Mouse (Mus musculus) adrenal gland, postnatal 14 days (tissue): ENCODE measurements around the gene Hba-a2. TPM values are rescaled to one million over a fixed set of nuclear protein-coding genes. Genes with fewer than 3 reads are reported as not detected.
A peak's percentile ranks its signal among the peaks of the same experiment; 100 is the strongest.
"Not testable (repeated sequence)": the region's sequence is repeated elsewhere in the genome, so short reads cannot be mapped to it uniquely, and the experiment has no call there.

Source experiments
- DNase-seq: peaks from one replicate; pipeline ENCODE4 v3.0.0; 2021; ENCODE audit warnings: mixed read lengths
- total RNA-seq: library from RNA; stranded (reverse); gene quantifications from 2 replicates; pipeline ENCODE4 v1.2.3, GENCODE M21; 2021

Gene Hba-a2
- total RNA-seq, 1 experiment from 2014 or later = 8,335 TPM

DNA sequence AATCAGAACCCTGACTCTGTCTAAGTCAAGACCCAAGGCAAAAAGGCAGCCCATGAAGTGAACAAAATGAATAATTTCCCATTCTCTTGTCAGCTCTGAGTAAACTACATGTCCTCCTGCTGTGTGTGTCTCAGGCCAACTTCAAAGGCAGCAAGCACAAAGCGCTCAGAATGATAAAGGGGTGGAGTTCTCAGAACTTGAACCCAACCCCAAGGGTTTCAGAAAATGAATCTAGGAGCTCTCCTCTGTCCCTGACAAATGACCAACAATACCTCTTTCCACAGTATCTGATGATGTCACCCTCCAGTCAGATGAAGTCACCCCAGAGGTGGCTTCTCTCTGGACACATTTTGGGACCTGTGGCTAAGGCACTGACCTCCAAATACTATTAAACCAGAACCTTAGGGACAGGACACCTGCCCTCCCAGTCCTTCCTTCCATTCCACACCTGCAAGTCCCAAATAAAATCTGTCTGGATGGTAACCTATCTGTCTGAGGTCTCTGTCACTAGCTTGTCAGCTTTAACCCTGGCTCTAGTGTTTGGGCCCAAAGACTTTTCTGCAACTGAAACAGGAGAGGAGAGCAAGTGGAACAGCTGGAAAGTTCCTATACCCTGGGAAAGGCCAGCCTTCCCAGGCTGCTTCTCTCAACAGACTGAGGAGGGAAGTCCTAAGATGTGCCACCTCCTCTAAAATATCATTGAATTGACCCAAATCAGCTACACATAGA lies 14.7 kb upstream of the Hba-a2 start:
- no peak for DNase-seq

DNA sequence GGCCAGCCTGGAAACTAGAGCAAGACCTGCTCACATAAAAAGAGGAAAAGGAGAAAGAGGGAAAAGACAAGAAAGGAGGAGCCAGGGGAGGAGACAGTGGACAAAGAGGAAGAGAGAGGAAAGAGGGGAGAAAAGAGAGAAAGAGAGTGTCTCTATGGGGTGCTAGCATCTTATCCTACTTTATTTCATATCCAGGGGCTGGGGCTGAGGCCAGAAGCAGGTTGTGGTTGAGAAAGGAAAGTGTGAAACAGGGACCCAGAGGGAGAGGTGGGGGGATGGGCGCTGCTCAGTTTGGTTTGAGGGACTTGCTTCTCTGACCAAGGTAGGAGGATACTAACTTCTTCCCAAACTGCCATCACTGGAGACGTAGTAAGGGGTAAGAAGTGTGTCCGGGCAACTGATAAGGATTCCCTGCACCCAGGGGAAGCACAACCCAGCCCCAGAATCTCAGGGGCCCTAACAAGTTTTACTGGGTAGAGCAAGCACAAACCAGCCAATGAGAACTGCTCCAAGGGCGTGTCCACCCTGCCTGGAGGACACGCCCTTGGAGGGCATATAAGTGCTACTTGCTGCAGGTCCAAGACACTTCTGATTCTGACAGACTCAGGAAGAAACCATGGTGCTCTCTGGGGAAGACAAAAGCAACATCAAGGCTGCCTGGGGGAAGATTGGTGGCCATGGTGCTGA lies 13.1 kb upstream of the Hba-a2 start, which contains the start of gene Hba-a1:
Hba-a1 (plus strand) TSS at position 421 of the 687 bp plus-strand sequence.
- not testable (repeated sequence) for DNase-seq

DNA sequence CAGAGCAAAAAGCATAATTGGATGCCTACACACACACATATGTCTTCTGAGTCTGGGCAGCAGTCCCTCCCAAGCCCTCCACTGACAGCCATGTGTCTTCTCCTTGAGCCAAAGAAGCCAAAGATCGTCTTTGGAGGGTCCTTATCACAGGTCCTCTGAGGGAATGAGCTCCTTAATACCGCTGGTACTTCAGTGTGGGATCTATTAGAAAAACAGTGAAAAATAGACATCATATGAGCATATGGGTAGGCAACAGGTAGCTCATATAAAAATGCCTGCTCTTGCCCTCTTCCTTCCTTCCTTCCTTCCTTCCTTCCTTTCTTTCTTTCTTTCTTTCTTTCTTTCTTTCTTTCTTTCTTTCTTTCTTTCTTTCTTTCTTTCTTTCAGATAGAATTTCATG lies 11.7 kb upstream of the Hba-a2 start:
- DNase-seq = not testable (repeated sequence)

DNA sequence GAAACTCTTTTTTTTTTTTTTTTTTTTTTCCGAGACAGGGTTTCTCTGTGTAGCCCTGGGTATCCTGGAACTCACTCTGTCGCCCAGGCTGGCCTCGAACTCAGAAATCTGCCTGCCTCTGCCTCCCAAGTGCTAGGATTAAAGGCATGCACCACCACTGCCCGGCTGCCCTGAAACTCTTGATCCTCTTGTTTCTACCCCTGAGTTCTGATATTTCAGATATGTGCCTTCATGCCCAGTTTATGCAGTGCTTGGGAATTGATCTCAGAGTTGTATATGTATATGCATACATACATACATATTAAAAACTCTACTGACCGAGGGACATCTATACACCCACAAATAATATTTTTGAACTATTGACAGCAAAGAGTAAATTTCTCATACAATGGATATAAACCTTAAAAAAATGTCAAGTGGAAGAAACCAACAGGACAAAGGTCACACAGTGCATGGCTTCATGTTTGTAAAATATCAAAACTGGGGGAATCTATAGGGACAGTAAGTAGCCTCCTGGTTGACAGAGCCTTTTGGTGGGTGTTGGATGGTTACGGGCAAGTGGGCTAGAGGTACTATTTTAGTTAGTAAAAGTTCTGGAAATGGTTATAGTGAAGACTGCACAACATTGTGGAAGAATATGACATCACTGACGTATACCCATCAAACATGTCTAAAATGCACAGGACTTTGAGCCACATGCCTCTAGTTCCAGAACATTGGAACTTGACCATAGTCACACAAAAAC lies 11.1 kb upstream of the Hba-a2 start:
- no peak for DNase-seq

DNA sequence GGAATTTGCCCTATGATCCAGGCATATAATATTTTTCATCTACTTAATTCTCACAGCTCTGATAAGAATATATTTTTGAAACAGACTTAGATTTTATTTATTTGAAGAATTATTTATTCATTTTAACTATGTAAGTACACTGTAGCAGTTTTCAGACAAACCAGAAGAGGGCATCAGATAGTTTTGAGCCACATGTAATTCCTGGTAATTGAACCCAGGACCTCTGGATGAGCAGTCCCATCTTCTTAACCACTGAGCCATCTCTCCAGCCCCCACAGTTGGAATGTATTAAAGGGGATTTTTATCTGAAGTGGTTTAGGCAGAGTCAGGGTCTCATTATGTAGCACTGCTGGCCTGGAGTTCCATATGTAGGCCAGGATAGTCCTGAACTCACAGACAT lies 10.4 kb upstream of the Hba-a2 start:
- DNase-seq = not testable (repeated sequence)

DNA sequence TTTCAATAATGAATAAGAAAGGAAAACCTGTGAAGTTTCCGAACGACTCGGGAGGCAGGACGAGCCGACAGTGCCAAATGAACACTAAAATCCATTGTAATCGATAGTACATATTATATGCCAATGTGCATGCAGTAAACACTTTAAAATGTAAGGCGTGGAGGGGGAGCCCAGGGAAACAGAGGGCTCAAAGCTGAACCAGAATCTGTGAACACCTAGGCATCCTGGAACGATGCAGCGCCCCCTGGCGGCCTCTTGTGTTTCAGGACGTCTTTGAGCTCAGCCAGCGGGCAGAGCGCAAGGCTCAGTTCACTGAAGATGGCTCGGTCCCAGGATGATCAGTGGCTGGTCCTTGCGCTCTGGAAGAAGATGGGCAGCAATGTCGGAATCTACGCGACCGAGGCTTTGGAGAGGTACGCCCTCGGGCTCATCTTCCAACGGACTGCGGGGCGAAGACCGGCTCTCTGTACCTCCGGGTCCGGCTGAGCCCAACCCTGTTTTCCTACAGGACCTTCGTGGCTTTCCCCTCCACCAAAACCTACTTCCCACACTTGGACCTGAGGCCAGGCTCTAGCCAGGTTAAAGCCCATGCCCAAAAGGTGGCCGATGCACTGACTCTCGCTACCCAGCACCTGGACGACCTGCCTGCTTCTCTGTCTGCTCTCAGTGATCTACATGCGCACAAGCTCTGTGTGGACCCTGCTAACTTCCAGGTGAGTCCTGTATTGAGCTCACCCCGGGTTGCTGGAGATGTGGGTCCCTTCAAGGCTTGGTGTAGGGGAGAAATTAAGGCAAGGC lies 9.4 kb upstream of the Hba-a2 start, which contains the start of gene Hbq1b:
Hbq1b (plus strand) TSS at position 271 of the 798 bp plus-strand sequence.
- DNase-seq = peak; percentile 87

DNA sequence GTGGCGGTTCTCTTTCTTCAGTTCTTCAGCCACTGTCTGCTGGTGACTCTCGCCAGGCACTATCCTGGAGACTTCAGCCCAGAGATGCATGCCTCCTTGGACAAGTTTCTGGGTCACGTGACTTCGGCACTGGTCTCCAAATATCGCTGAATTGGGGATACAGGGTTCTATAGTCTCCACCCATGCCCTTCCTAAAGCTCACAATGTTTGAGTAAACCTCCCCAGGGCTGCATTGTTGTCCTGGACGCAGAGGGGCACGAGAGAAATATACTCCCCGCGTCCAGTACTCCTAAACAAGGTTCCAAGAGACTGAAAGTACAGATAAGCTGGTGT lies 8.8 kb upstream of the Hba-a2 start:
- no peak for DNase-seq

DNA sequence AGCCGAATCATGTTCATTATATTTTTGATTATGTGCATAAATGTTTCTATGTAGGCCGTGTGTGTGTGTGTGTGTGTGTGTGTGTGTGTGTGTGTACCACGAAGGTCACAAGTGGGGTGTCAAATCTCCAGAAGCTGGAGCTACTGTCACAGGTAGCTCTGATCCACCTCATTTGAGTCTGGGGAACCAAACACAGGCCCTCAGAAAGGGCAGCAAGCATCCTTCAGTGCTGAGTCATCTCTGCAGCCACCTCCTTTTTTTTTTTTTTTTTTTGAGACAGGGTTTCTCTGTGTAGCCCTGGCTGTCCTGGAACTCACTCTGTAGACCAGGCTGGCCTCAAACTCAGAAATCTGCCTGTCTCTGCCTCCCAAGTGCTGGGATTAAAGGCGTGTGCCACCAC lies 3.5 kb upstream of the Hba-a2 start:
- DNase-seq = not testable (repeated sequence)

DNA sequence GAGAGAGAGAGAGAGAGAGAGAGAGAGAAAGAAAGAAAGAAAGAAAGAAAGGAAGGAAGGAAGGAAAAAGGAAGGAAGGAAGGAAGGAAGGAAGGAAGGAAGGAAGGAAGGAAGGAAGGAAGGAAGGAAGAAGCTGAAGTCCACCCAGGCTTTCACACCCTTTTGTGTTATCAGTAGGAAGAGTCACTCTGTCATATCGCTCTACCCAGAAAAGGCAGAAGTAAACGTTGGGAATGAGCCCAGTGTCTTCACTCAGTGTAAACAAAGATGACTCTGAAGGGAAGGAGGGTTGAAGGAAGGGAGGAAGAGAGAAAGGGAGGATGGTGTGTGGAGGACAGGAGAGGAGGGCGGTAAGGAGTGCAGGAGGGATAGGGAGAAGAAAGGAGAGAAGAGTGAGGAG lies 2.8 kb upstream of the Hba-a2 start:
- not testable (repeated sequence) for DNase-seq

DNA sequence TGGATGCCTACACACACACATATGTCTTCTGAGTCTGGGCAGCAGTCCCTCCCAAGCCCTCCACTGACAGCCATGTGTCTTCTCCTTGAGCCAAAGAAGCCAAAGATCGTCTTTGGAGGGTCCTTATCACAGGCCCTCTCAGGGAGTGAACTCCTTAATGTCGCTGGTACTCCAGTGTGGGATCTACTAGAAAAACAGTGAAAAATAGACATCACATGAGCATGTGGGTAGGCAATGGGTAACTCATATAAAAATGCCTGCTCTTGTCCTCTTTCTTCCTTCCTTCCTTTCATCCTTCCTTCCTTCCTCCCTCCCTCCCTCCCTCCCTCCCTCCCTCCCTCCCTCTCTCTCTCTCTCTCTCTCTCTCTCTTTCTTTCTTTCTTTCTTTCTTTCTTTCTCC lies 1.1 kb downstream of the Hba-a2 start:
- not testable (repeated sequence) for DNase-seq

DNA sequence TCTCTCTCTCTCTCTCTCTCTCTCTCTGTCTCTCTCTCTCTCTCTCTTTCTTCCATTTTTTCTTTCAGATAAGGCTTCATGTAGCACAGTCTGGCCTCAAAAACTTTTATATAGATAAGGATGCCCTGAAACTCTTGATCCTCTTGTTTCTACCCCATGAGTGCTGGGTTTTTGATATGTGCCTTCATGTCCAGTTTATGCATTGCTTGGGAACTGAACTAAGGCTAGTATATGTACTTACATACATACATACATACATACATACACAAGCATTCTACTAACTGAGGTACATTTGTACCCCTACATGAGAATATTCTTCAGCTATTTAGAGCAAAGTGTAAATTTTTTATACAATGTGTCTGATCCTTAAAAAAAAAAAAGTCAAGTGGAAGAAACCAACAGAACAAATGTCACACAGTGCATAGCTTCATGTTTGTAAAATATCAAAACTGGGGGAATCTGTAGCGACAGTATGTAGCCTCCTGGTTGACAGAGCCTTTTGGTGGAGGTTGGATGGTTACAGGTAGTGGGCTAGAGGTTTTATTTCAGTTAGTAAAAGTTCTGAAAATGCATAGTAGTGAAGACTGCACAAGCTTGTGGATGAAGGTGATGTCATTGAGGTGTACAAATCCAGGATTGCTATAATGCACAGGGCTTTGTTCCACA lies 1.7 kb downstream of the Hba-a2 start:
- no peak for DNase-seq

DNA sequence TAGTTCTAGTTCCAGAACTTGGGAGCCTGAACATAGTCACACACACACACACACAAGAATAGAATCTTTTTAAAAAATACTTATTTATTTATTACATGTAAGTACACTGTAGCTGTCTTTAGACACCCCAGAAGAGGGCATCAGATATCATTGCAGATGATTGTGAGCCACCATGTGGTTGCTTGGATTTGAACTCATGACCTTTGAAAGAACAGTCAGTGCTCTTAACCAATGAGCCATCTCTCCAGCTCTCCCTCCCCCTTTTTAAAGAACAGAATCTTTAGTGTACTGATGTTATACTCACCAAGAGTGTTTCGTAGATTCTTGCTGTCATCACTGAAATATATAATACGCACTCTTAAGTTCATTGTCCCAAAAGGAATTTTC lies 2.2 kb downstream of the Hba-a2 start:
- DNase-seq = no peak

DNA sequence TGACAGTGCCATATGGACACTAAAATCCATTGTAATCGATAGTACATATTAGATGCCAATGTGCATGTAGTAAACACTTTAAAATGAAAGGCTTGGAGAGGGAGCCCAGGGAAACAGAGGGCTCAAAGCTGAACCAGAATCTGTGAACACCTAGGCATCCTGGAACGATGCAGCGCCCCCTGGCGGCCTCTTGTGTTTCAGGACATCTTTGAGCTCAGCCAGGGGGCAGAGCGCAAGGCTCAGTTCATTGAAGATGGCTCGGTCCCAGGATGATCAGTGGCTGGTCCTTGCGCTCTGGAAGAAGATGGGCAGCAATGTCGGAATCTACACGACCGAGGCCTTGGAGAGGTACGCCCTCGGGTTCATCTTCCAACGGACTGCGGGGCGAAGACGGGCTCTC lies 3.6 kb downstream of the Hba-a2 start, which contains the start of gene Hbq1a:
Hbq1a (plus strand) TSS at position 205 of the 400 bp plus-strand sequence.
- peak; percentile 78 for DNase-seq

DNA sequence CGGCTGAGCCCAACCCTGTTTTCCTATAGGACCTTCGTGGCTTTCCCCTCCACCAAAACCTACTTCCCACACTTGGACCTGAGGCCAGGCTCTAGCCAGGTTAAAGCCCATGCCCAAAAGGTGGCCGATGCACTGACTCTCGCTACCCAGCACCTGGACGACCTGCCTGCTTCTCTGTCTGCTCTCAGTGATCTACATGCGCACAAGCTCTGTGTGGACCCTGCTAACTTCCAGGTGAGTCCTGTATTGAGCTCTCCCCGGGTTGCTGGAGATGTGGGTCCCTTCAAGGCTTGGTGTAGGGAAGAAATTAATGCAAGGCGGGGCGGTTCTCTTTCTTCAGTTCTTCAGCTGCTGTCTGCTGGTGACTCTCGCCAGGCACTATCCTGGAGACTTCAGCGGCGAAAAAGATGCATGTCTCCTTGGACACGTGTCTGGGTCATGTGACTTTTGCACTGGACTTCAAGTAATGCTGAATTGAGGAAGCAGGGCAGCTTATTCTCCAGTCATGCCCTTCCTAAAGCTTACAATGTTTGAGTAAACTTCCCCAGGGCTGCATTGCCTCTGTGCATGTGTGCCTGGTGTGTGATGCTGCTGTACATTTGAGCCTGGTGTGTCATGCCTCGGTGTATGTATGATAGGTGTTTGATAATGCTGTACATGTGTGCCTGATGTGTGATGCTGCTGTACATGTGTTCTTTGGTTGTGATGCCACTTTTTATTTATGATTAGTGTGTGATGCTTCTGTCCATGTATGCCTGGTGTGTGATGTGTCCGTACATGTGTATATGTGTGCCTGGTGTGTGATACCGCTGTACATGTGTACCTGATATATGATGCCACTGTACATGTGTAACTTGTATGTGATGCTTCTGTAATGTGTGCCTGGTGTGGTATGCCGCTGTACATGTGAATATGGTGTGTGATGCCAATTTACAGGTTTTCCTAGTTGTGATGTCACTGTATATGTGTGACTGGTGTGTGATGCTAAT lies 4.3 kb downstream of the Hba-a2 start:
- DNase-seq = no peak

DNA sequence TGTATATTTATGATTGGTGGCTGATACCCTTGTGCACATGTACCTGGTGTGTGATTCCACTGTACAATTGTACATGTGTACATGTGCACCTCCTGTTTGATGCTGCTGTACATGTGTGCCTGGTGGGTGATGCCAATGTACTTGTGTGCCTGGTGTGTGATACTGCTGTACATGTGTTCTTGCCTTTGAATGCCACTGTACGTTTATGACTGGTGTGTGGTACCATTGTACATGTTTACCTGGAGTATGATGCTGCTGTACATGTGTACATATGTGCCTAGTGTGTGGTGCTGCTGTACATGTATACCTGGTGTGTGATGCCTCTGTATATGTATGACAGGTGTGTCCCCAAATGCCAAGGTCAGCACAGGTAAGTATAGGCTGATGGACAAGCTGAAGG lies 5.2 kb downstream of the Hba-a2 start:
- DNase-seq = no peak

DNA sequence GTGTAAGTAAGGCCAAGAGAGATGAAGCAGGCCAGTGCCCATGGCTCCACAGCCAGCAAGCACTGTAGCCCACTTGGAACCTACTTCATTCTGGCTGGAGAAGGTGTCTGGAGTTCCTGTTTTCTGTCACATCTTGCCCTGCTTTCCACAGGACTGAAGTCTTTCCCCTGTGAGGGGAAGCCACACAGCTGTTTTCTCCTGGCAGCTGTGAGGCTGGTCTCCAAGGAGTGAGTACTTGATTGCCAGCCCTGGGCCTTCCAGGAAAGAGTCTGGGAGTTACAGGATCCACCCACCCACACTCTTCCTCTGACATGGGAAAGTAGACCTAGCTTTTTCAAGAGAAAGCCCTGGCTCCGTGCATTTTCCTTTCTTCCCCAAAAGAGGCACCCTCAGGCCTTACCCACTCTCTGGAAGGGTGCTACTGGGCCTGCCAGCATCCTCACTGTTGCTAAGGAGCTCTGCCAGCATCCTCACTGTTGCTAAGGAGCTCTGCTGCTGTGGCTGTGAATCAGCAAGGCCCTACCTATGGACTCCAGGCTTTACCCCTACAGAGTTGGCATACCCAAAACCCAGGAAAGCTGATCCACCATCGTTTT lies 6.6 kb downstream of the Hba-a2 start:
- DNase-seq = no peak

DNA sequence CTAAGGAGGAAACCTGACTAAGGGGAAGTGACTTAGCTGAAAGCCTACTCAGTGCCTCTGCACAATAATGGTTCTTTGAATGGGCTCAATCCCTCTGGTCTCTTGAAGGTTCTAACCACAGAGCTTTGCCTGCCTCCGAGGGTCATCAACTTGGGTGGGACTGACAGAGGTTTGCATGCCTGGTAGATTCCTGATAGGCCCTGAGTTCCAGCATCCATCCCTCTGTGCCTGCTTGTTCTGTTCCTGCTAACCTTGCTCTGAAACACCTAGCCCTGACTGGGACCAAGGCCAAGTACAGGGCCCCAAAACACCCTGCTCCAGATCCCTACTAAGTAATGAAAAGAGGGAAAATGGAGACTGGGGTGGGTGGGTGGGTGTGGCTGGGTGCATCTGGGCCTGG lies 7.2 kb downstream of the Hba-a2 start:
- no peak for DNase-seq

DNA sequence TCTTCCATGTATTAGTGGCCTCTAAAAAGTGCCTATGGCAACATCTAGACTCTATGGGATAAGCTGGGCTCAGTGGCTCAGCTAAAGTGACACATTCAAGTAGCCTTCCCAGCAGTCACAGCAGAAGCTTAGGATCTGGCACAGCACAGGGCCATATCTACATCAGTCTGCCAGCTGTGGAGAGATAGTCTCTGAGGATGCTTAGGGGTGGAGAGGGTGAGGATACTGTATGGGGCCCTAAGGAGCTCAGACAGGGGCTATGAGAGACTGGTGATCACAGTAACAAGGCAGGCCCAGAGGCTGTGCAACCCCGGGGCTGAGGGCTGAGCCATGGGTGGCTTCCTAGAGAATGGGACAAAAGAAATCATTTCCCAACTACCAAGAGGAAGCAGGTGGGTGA lies 10.7 kb downstream of the Hba-a2 start:
- DNase-seq = no peak

DNA sequence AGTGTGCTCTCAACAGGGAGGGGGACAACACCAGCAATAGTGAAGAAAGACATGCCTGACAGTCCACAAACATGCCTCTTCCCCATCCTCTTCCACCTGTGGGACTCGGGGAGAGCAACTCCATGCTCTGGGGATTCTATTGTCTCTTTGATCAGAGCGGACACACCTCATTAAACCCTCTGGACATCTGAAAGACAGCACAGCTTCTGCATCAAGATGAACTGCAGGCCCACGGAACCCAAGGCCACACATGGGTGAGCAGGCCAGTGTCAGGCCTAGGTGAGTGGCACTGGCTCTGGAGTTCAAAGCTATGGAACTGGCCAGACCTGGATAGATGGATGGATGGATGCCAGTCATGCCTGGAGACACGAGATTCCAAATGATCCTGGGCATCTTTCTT lies 13.2 kb downstream of the Hba-a2 start:
- DNase-seq = no peak

DNA sequence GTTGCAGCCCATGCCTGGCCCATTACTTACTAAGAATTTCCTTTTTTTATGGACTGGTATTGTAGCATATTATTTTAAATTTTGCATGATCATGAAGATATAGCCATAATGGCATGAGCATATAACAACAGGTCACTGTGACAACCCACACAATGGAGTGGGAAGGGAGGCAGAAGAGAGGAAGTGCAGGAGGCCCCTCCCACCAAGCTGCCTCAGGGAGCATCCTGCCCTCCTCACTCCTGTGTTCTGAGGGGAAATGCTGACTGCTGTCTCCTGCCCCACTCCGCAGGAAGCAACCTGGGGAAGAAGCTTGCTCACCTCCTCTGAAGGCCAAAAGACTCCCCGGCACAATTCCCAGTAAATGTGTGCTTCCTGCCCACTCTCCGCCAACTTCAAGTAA lies 13.6 kb downstream of the Hba-a2 start:
- DNase-seq = no peak
